Mouse (Mus musculus) heart, adult 2 months (tissue): ENCODE results near the gene Ldb1.

Experiments
- CTCF ChIP-seq: fragments of 200-600 bp; IDR thresholded peaks from 2 replicates; pipeline ENCODE4 v1.8.1; 2022; ENCODE audit warnings: antibody characterized with exemption, mild to moderate bottlenecking, moderate library complexity
- EP300 ChIP-seq: fragments of 200-500 bp; IDR thresholded peaks from 2 replicates; pipeline ENCODE4 v1.6.1; 2011; ENCODE audit warnings: low read depth, low read length, control low read depth; ENCODE audit not compliant: insufficient read depth
- POLR2A ChIP-seq: fragments of 200-500 bp; IDR thresholded peaks from 2 replicates; pipeline ENCODE4 v1.6.1; 2011; ENCODE audit warnings: mild to moderate bottlenecking, low read depth, low read length, control low read depth; ENCODE audit not compliant: insufficient read depth

GRCm38 (mm10) chr19:46041299-46041932, 3.6 kb downstream of the Ldb1 start:
- TF ChIP-seq CTCF, result no peak
- TF ChIP-seq POLR2A, result no peak
- TF ChIP-seq EP300, result no peak
